Mouse (Mus musculus) layer of hippocampus, adult 8-10 months (tissue): ENCODE results near the gene Als2. TPM values are rescaled to one million over a fixed set of nuclear protein-coding genes. Genes with fewer than 3 reads are reported as not detected.

Experiments
- DNase-seq, 2 experiments: peaks; one replicate each; pipeline ENCODE4 v3.0.0; 2022; ENCODE audit warnings: low spot score in 2 of 2
- total RNA-seq, 4 experiments: library from RNA; stranded (reverse); gene quantifications; 2 replicates each; pipeline ENCODE4 v1.2.4; 2022

Gene Als2
- total RNA-seq, 4 experiments from 2014 or later = 40.2 to 48.7 (median 44.2) TPM

- no peak for DNase-seq
Measured at GRCm38 (mm10) chr1:59212076-59212779, 24.8 kb downstream of the Als2 start.

DNA sequence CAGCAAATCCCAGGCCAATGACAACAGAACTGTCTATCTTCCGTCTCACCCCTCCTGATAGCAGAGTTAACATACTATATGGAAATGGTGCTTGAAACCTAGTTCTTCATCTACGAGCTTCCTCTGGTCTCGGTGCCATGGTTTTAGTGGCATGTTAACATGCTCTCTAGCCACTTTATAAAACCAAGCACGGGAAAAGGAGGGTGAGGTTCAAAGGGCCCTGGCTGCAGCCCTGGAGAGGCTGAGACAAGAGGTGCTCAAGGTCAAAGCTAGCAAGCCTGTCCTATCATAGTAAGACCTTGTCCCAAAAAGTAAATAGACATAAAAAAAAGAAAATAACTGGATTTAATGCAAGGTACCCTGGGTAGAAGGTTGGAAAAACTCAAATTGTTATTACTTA is 25.4 kb downstream of the Als2 start:
- no peak for DNase-seq

DNA sequence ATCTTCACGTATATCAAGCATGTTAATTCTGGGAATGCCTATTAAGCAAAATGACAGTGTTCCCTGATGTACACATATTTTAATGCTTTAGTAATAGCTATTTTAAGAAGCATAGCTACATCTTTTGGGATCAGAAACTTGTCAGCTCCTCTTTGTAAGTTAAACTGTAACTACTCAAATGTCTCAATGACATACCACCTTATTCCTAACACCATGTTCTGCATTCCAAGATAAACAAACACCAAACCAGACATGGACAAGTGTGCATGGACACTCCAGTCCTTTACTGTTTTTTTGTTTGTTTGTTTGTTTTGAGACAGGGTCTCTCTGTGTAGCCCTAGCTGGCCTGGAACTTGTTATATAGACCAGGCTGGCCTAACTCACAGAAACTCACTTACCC is 28.7 kb downstream of the Als2 start:
- DNase-seq = no peak

GRCm38 (mm10) chr1:59204489-59204888 is 32.5 kb downstream of the Als2 start:
- no peak for DNase-seq

DNA sequence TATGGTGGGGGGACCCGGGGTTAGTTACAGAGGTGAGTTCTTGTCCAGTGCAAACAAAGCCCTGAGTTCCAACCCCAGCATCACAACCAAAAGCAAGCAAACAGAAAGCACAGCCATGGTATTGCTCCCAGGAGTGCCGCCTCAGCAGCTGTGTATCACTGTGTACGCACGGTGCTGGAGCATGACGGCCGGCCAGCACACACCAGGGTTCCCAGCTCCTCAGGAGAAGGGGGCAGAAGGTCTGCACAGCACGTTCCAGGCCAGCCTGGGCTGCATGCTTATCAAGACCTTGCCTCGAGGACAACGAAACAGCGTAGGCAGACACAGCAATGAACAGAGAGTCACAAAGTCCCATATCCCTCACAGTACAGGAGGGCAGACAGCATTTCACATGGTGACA is 34.7 kb downstream of the Als2 start:
- DNase-seq = no peak

DNA sequence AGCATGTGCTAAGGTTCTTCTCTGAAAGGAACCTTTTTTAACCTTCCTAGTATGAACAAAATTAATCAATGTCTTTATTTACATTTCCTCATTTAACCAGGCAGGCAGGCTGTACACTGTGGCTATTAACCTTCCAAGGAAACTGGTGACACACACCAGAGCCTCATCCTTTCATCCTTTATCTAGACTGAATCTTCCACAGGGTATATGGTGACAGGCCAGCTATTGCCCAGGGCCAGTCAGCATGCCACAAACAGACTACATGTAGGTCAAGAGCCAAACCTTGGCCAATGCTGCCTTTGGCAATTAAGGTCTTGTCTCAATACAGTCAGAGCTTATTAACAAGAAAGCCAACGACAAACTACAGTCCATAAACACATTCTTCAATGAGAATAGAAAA is 35.5 kb downstream of the Als2 start:
- no peak for DNase-seq

DNA sequence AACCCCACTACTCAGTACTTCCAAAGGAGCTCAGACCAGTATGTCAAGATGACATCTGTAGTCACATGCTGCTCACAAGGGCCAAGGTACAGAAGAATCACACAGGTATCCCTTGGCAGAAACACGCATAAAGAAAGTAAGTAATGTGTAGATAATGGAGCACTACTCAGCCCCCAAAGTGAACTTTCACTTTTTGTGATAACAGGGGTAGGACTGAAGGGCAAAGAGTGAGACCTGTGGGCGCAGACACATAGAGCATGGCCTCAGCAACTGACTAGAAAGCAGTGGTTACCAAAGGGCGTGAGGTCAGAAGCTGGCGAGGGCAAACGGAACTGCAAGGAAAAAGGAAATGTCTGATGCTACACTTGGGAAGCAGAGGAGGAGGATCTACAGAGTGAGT is 36.1 kb downstream of the Als2 start:
- DNase-seq = no peak

DNA sequence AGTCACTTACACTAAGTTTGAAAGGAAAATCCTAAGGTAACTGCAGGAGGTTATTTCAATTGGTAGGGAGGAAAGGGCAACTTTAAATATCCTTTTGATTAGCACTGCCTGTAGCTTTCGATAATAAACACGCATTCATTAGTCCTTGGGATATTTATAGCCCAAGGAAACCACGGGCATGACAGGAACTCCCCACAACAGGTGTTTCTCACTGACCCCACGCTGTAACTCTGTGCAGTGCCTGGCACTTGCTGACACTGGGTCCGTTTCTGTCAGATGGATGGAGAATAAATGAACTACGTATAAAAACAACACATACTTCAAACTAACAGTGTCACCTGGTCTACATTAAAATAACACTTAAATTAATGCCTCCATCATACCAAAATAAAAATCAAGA is 42.1 kb downstream of the Als2 start:
- DNase-seq = no peak

DNA sequence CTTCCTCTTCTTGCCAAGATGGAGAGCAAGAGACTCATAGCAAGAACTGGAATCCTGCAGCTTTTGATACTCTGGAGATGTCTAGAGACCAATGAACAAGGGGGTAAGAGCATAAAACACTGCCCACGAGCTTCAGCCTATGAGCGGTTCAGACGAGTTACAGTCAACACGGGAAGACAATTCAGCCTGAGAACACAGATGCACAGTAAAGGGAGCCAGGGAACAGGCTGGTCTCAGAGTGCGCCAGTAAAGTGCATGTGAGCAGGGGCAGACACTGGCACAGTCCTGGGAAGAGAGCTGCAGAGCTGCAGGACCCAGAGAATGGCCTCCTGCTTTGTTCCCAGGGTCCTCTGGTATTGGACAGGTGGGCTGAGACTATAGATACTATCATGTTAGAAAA is 49.2 kb downstream of the Als2 start:
- DNase-seq = peak in 1 of 2 experiments; percentile 29

DNA sequence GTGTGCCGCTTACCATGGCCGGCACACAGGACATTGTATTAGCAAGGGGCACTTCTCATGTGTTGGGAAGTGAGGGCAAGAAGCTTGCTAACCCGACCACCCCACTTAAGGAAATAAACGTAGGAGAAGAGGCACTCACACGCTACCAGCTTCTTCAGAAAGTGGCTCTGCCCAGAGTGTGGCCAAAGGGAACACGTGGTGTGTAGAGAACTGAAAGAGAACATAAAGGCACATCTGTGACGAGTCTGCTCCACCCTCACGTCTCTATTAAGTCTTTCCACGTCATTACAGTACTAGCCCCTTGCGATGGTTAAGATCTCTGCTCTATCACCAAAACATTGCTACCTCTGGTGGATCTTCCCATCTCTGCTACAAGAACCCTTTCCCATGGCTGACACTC is 50.7 kb downstream of the Als2 start:
- DNase-seq = no peak

GRCm38 (mm10) chr1:59185410-59185809 is 51.6 kb downstream of the Als2 start:
- no peak for DNase-seq

GRCm38 (mm10) chr1:59183045-59183444 is 54.0 kb downstream of the Als2 start:
- no peak for DNase-seq

- DNase-seq = no peak
Measured at GRCm38 (mm10) chr1:59182373-59182772, 54.7 kb downstream of the Als2 start.

GRCm38 (mm10) chr1:59180003-59180402 is 57.0 kb downstream of the Als2 start:
- no peak for DNase-seq

GRCm38 (mm10) chr1:59178401-59178800 is 58.6 kb downstream of the Als2 start:
- DNase-seq = no peak

GRCm38 (mm10) chr1:59174514-59175373 is 62.3 kb downstream of the Als2 start:
- no peak for DNase-seq

GRCm38 (mm10) chr1:59173023-59173422 is 64.0 kb downstream of the Als2 start:
- no peak for DNase-seq

- DNase-seq = no peak
Measured at GRCm38 (mm10) chr1:59171875-59172274, 65.2 kb downstream of the Als2 start.

- DNase-seq = no peak
Measured at GRCm38 (mm10) chr1:59170290-59170689, 66.7 kb downstream of the Als2 start.

DNA sequence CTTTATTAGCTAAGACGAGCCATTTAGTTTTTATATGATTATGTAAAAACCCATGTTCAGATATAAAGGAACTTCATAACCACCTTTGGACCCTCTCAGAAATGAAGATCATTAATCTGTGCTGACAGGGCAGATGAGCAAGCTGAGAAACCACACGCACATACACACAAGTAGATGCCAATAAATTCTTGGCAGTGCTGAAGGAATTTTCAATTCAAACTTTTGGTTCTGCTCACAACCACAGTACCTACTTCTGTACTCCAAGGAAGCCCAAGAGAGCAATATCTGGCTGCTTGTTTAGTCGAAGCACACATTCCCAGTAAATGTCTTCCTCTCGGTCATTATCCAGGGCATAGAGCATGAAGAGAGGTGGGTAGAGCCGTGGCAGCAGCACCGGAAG is 67.4 kb downstream of the Als2 start:
- no peak for DNase-seq

DNA sequence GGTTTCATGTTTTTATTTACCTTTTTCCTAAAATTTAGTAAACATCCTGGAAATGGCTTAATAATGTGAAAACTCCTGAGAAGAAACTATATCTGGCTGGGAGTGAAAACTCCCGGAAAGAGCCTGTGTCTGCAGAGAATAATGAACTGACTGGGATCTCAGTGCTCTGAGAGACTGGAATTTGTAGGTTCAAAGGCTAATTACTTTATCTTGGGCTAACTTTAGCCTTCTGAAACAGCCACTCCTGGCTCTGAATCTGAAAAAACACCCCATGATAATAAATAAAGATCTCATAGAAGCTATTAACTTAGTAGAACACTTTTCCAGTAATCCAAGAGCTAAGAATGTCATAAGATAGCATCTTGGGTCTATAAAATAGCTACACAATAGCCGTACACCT is 68.5 kb downstream of the Als2 start:
- DNase-seq = no peak

GRCm38 (mm10) chr1:59167654-59168425 is 69.2 kb downstream of the Als2 start:
- no peak for DNase-seq
